Mouse (Mus musculus) midbrain, postnatal 0 days (tissue): ENCODE data around the gene Kmt5b. TPM values are rescaled to one million over a fixed set of nuclear protein-coding genes. Genes with fewer than 3 reads are reported as not detected.

Experiments
- ATAC-seq: fragments of 200-750 bp; cut with Nextera tagmentation; 2 replicates; pipeline ENCODE4 v1.8.0; 2017; ENCODE audit warnings: moderate number of reproducible peaks, mild to moderate bottlenecking, moderate TSS enrichment, moderate library complexity; ENCODE audit not compliant: low FRiP score
- DNase-seq: peaks from one replicate; pipeline ENCODE4 v3.0.0-alpha.2; 2015; ENCODE audit warnings: low spot score
- H3K27ac ChIP-seq: fragments of 300-500 bp; sonication (generic); 2 replicates; pipeline ENCODE4 v1.5.1; 2014; ENCODE audit warnings: low read depth, mild to moderate bottlenecking, low read length, mixed read lengths
- H3K27me3 ChIP-seq: fragments of 300-500 bp; sonication (generic); 2 replicates; pipeline ENCODE4 v1.6.1; 2014; ENCODE audit warnings: low read length, control low read depth, mixed read lengths; ENCODE audit not compliant: insufficient read depth
- H3K36me3 ChIP-seq: fragments of 300-500 bp; sonication (generic); 2 replicates; pipeline ENCODE4 v1.6.1; 2014; ENCODE audit warnings: low read length, control low read depth, mixed read lengths; ENCODE audit not compliant: insufficient read depth
- H3K4me1 ChIP-seq: fragments of 300-500 bp; sonication (generic); 2 replicates; pipeline ENCODE4 v1.6.1; 2014; ENCODE audit warnings: mild to moderate bottlenecking, control low read depth, antibody characterized with exemption, low read length, mixed read lengths; ENCODE audit not compliant: insufficient read depth
- H3K4me2 ChIP-seq: fragments of 300-500 bp; sonication (generic); 2 replicates; pipeline ENCODE4 v1.6.1; 2014; ENCODE audit warnings: low read depth, mild to moderate bottlenecking, low read length, mixed read lengths; ENCODE audit not compliant: poor library complexity, severe bottlenecking
- H3K4me3 ChIP-seq: fragments of 300-500 bp; sonication (generic); 2 replicates; pipeline ENCODE4 v1.5.1; 2014; ENCODE audit warnings: low read depth, mild to moderate bottlenecking, low read length, moderate library complexity
- H3K9ac ChIP-seq: fragments of 300-500 bp; sonication (generic); replicated peaks from 2 replicates; pipeline ENCODE4 v1.6.1; 2014; ENCODE audit warnings: mild to moderate bottlenecking, low read length, moderate library complexity, mixed read lengths; ENCODE audit not compliant: poor library complexity, severe bottlenecking
- H3K9me3 ChIP-seq: fragments of 300-500 bp; sonication (generic); 2 replicates; pipeline ENCODE4 v1.6.1; 2016; ENCODE audit warnings: low read length, control low read depth
- CTCF ChIP-seq: IDR thresholded peaks from 2 replicates; pipeline ENCODE4 v1.5.1; 2016; ENCODE audit warnings: antibody characterized with exemption, mild to moderate bottlenecking
- WGBS: fragments of 180-500 bp; shearing (Covaris S2); extraction: QIAGEN DNeasy Blood & Tissue Kit; methylation state at CpG from one replicate; pipeline ENCODE4 v1.1.7; 2014; 5-methylcytosine and 5-hydroxymethylcytosine counted together
- polyA plus RNA-seq: library from polyadenylated mRNA; unstranded; fragments of >200 nt; fragmentation: Nextera tagmentation; extraction: Ambion mirVana; gene quantifications from 2 replicates; pipeline ENCODE4 v1.2.1, GENCODE M21; 2015
- total RNA-seq: library from RNA; depleted of rRNA; stranded (reverse); fragments of >200 nt; gene quantifications from 2 replicates; pipeline ENCODE4 v1.2.3, GENCODE M21; 2014; rRNA removed

Gene Kmt5b
- total and polyA plus RNA-seq, 2 experiments from 2014 or later, result 41.4 to 64.0 TPM

DNA sequence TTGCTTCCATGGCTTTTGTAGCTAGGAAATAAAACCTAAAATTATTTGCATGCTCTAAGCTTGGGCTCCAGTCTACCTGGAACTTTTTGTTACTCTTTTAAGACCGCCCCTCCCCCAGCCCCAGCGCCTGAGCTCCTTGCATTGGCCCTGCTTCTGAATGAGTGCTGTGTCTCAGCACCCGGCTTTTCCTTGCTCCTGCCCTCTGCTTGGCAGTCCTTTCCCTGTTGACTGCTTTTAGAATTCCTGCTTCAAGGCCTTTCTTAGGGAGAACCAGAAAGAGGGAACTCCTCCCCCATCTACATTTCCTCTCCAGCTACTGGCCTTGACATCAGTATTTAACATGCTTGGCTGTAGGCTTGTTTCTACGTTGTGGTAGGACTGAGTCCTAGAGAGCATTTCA lies 88.4 kb downstream of the Kmt5b start:
- DNase-seq (peak; percentile 12), ATAC-seq (no peak)
- no peak overlapping the region for H3K27ac ChIP-seq
- TF ChIP-seq CTCF, result no peak
- peak overlapping the region; percentile 21 for H3K4me2 ChIP-seq
- 19% methylated on average over 4 of the region's 4 CpGs for WGBS
- H3K4me1 ChIP-seq, result peaks cover 14% of the 10 kb centered on the region
- no peaks in the 10 kb centered on the region for H3K27me3 ChIP-seq
- no peak overlapping the region for H3K9ac ChIP-seq
- no peaks in the 10 kb centered on the region for H3K9me3 ChIP-seq
- H3K36me3 ChIP-seq, result no peaks in the 10 kb centered on the region
- H3K4me3 ChIP-seq, result no peak overlapping the region

DNA sequence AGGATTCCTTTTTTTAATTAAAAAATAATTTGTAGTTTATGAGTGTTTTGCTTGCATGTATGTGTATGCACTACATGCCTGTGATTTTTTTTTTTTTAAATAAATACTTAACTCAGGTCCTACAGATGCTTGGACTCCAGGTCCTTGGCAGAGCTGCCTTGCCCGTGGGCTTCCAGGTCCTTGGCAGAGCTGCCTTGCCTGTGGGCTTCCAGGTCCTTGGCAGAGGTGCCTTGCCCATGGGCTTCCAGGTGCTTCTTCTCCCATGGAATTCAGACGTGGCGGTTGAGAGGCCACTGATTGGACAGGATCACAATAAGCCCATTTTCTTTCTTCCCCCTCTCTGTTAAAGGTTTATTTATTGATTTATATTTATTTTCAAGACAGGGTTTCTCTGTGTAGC lies 90.0 kb downstream of the Kmt5b start:
- ATAC-seq, result no peak
- no peaks in the 10 kb centered on the region for H3K27me3 ChIP-seq
- H3K4me1 ChIP-seq, result peaks cover 14% of the 10 kb centered on the region
- H3K9ac ChIP-seq, result no peak overlapping the region
- no peaks in the 10 kb centered on the region for H3K36me3 ChIP-seq
- 76% methylated on average over 3 of the region's 3 CpGs for WGBS
- no peak overlapping the region for H3K4me2 ChIP-seq
- DNase-seq, result no peak
- no peak for TF ChIP-seq CTCF
- H3K9me3 ChIP-seq, result no peaks in the 10 kb centered on the region
- H3K4me3 ChIP-seq, result no peak overlapping the region
- no peak overlapping the region for H3K27ac ChIP-seq

DNA sequence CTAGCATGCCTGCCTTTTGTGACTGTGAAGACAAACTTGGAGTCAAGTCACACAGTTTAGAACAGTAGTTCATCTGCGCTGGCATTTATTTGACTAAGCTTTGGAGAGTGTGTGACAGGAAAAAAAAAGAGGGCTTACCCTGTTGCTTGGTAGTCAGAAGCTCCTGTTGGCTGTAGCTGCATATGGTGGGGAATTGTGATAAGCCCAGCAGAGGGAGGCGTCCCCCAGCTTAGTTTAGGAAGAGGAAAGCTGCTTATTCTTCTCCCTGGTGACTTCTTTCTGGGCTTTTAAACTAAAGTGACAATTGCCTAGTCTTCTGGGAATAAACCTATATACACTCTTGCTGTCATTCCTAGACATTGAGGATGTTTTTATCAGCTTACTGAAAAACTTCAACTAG lies 95.5 kb downstream of the Kmt5b start:
- peaks cover 3% of the 10 kb centered on the region; the same call in 1 of the 2 replicates for H3K4me1 ChIP-seq
- no peaks in the 10 kb centered on the region for H3K9me3 ChIP-seq
- DNase-seq (peak; percentile 6), ATAC-seq (no peak)
- no peaks in the 10 kb centered on the region for H3K27me3 ChIP-seq
- H3K27ac ChIP-seq, result no peak overlapping the region
- H3K4me2 ChIP-seq, result no peak overlapping the region
- no peak overlapping the region for H3K4me3 ChIP-seq
- H3K36me3 ChIP-seq, result no peaks in the 10 kb centered on the region
- WGBS, result 57% methylated on average over 2 of the region's 2 CpGs
- no peak overlapping the region for H3K9ac ChIP-seq
- no peak for TF ChIP-seq CTCF

DNA sequence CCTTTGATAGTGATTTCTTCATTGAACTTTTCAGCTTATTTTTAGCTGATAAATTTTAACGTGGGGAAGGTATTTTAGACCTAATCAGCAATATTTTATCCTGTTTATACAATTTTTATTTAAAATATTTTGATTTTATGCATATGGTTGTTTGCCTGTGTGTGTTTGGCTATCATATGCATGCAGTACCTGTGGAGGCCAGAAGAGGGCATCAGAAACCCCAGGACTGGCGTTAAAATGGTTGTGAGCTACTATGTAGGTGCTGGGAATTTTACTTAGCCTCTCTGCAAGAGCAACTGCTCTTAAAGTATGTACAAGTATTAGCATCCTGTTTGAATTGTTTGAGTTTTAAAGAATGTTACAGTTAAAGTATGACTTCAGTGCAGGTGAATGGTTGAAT lies 97.7 kb downstream of the Kmt5b start:
- no peaks in the 10 kb centered on the region for H3K9me3 ChIP-seq
- 88% methylated on average over 2 of the region's 2 CpGs for WGBS
- no peak overlapping the region for H3K27ac ChIP-seq
- no peak overlapping the region for H3K9ac ChIP-seq
- no peak for DNase-seq
- ATAC-seq, result no peak
- no peaks in the 10 kb centered on the region for H3K27me3 ChIP-seq
- no peaks in the 10 kb centered on the region for H3K36me3 ChIP-seq
- no peak overlapping the region for H3K4me3 ChIP-seq
- H3K4me1 ChIP-seq, result peaks cover 3% of the 10 kb centered on the region; the same call in 1 of the 2 replicates
- H3K4me2 ChIP-seq, result no peak overlapping the region
- peak; percentile 51 for TF ChIP-seq CTCF

Other genes with a start within 250 kb of the Kmt5b start
- gene Ppp6r3, start 191.7 kb upstream of the Kmt5b start, total RNA-seq, result 98.0 and 111 TPM in 2 replicates
- gene Ppp6r3, start 191.7 kb upstream of the Kmt5b start, polyA plus RNA-seq, result 31.0 and 32.3 TPM in 2 replicates
- 9.9 and 15.0 TPM in 2 replicates for gene Lrp5, start 80.9 kb upstream of the Kmt5b start, total RNA-seq
- gene Lrp5, start 80.9 kb upstream of the Kmt5b start, polyA plus RNA-seq, result 0.58 and 0.74 TPM in 2 replicates
- 31.8 and 33.3 TPM in 2 replicates for gene 1810055G02Rik, start 59.1 kb upstream of the Kmt5b start, total RNA-seq
- gene 1810055G02Rik, start 59.1 kb upstream of the Kmt5b start, polyA plus RNA-seq, result 29.4 and 36.1 TPM in 2 replicates
- 62.7 and 69.1 TPM in 2 replicates for gene Chka, start 84.4 kb downstream of the Kmt5b start, total RNA-seq
- 49.6 and 56.3 TPM in 2 replicates for gene Chka, start 84.4 kb downstream of the Kmt5b start, polyA plus RNA-seq
- gene Tcirg1, start 139.7 kb downstream of the Kmt5b start, total RNA-seq, result 26.0 and 37.5 TPM in 2 replicates
- 13.2 and 14.1 TPM in 2 replicates for gene Tcirg1, start 139.7 kb downstream of the Kmt5b start, polyA plus RNA-seq
- 165 and 197 TPM in 2 replicates for gene Ndufs8, start 145.4 kb downstream of the Kmt5b start, total RNA-seq
- 292 and 333 TPM in 2 replicates for gene Ndufs8, start 145.4 kb downstream of the Kmt5b start, polyA plus RNA-seq
- 1.3 and 3.7 TPM in 2 replicates for gene Aldh3b1, start 162.4 kb downstream of the Kmt5b start, total RNA-seq
- gene Aldh3b1, start 162.4 kb downstream of the Kmt5b start, polyA plus RNA-seq, result 2.1 and 2.8 TPM in 2 replicates
- 13.0 and 23.2 TPM in 2 replicates for gene Unc93b1, start 167.8 kb downstream of the Kmt5b start, total RNA-seq
- gene Unc93b1, start 167.8 kb downstream of the Kmt5b start, polyA plus RNA-seq, result 11.2 and 12.4 TPM in 2 replicates
- gene Aldh3b3, start 191.2 kb downstream of the Kmt5b start, total RNA-seq, result not detected in 2 replicates
- gene Aldh3b3, start 191.2 kb downstream of the Kmt5b start, polyA plus RNA-seq, result not detected in 2 replicates
- gene Aldh3b2, start 204.9 kb downstream of the Kmt5b start, total RNA-seq, result 2.4 and 2.8 TPM in 2 replicates
- 2.6 TPM in 2 replicates for gene Aldh3b2, start 204.9 kb downstream of the Kmt5b start, polyA plus RNA-seq
- gene Acy3, start 219.1 kb downstream of the Kmt5b start, total RNA-seq, result 2.5 and 3.0 TPM in 2 replicates
- 2.6 and 3.5 TPM in 2 replicates for gene Acy3, start 219.1 kb downstream of the Kmt5b start, polyA plus RNA-seq
- not detected in 2 replicates for gene Tbx10, start 225.3 kb downstream of the Kmt5b start, total RNA-seq
- not detected in 2 replicates for gene Tbx10, start 225.3 kb downstream of the Kmt5b start, polyA plus RNA-seq
- gene Nudt8, start 233.2 kb downstream of the Kmt5b start, total RNA-seq, result 18.5 and 22.1 TPM in 2 replicates
- 26.2 and 33.2 TPM in 2 replicates for gene Nudt8, start 233.2 kb downstream of the Kmt5b start, polyA plus RNA-seq
- gene Gm49405, start 233.2 kb downstream of the Kmt5b start, total RNA-seq, result 3.5 and 4.0 TPM in 2 replicates
- 2.7 and 3.0 TPM in 2 replicates for gene Gm49405, start 233.2 kb downstream of the Kmt5b start, polyA plus RNA-seq
- 8.8 and 13.4 TPM in 2 replicates for gene Doc2g, start 235.9 kb downstream of the Kmt5b start, total RNA-seq
- 5.4 and 5.5 TPM in 2 replicates for gene Doc2g, start 235.9 kb downstream of the Kmt5b start, polyA plus RNA-seq
- 137 and 237 TPM in 2 replicates for gene Ndufv1, start 245.4 kb downstream of the Kmt5b start, total RNA-seq
- gene Ndufv1, start 245.4 kb downstream of the Kmt5b start, polyA plus RNA-seq, result 271 and 281 TPM in 2 replicates